Mouse (Mus musculus) lung, embryonic 14.5 days (tissue): Measurements from ENCODE around the gene Spon1. TPM values are rescaled to one million over a fixed set of nuclear protein-coding genes. Genes with fewer than 3 reads are reported as not detected.

ENCODE experiments used
- ATAC-seq: fragments of 200-750 bp; cut with Nextera tagmentation; 2 replicates; pipeline ENCODE4 v1.8.0; 2017; ENCODE audit warnings: mild to moderate bottlenecking, moderate TSS enrichment, moderate library complexity; ENCODE audit not compliant: insufficient read depth
- DNase-seq: peaks from one replicate; pipeline ENCODE4 v3.0.0-alpha.2; 2015
- H3K27ac ChIP-seq: fragments of 300-500 bp; sonication (generic); 2 replicates; pipeline ENCODE4 v1.5.1; 2014; ENCODE audit warnings: low read depth, mild to moderate bottlenecking, moderate library complexity
- H3K27me3 ChIP-seq: fragments of 300-500 bp; sonication (generic); 2 replicates; pipeline ENCODE4 v1.6.1; 2014; ENCODE audit warnings: low read length, control low read depth; ENCODE audit not compliant: insufficient read depth
- H3K36me3 ChIP-seq: fragments of 300-500 bp; sonication (generic); 2 replicates; pipeline ENCODE4 v1.6.1; 2014; ENCODE audit warnings: control low read depth; ENCODE audit not compliant: insufficient read depth
- H3K4me1 ChIP-seq: fragments of 300-500 bp; sonication (generic); 2 replicates; pipeline ENCODE4 v1.6.1; 2014; ENCODE audit warnings: antibody characterized with exemption, control low read depth; ENCODE audit not compliant: insufficient read depth
- H3K4me2 ChIP-seq: fragments of 300-500 bp; sonication (generic); 2 replicates; pipeline ENCODE4 v1.6.1; 2014; ENCODE audit warnings: mild to moderate bottlenecking
- H3K4me3 ChIP-seq: fragments of 300-500 bp; sonication (generic); 2 replicates; pipeline ENCODE4 v1.5.1; 2014; ENCODE audit warnings: low read depth, low read length
- H3K9ac ChIP-seq: fragments of 300-500 bp; sonication (generic); 2 replicates; pipeline ENCODE4 v1.6.1; 2014
- H3K9me3 ChIP-seq: fragments of 300-500 bp; sonication (generic); 2 replicates; pipeline ENCODE4 v1.6.1; 2016; ENCODE audit warnings: low read depth, low read length, control low read depth
- CTCF ChIP-seq: IDR thresholded peaks from 2 replicates; pipeline ENCODE4 v1.5.1; 2016; ENCODE audit warnings: antibody characterized with exemption, low read depth
- WGBS: fragments of 180-500 bp; shearing (Covaris S2); extraction: QIAGEN DNeasy Blood & Tissue Kit; methylation state at CpG from one replicate; pipeline ENCODE4 v1.1.7; 2014; 5-methylcytosine and 5-hydroxymethylcytosine counted together
- polyA plus RNA-seq: library from polyadenylated mRNA; unstranded; fragments of >200 nt; fragmentation: Nextera tagmentation; extraction: Ambion mirVana; gene quantifications from 2 replicates; pipeline ENCODE4 v1.2.1, GENCODE M21; 2014

Gene Spon1
- polyA plus RNA-seq, 1 experiment from 2014 or later: 2.5 TPM

- no peak for TF ChIP-seq CTCF
- H3K4me3 ChIP-seq: no peak overlapping the region
- H3K36me3 ChIP-seq: no peaks in the 10 kb centered on the region
- 83% methylated on average over 3 of the region's 3 CpGs for WGBS
- H3K4me2 ChIP-seq: no peak overlapping the region
- H3K4me1 ChIP-seq: no peaks in the 10 kb centered on the region
- H3K9ac ChIP-seq: no peak overlapping the region
- H3K27me3 ChIP-seq: no peaks in the 10 kb centered on the region
- DNase-seq (no peak), ATAC-seq (no peak)
- H3K9me3 ChIP-seq: peaks cover 2% of the 10 kb centered on the region; the same call in 1 of the 2 replicates
- no peak overlapping the region for H3K27ac ChIP-seq
Measured at GRCm38 (mm10) chr7:113903127-113903827, 137.5 kb downstream of the Spon1 start.

DNA sequence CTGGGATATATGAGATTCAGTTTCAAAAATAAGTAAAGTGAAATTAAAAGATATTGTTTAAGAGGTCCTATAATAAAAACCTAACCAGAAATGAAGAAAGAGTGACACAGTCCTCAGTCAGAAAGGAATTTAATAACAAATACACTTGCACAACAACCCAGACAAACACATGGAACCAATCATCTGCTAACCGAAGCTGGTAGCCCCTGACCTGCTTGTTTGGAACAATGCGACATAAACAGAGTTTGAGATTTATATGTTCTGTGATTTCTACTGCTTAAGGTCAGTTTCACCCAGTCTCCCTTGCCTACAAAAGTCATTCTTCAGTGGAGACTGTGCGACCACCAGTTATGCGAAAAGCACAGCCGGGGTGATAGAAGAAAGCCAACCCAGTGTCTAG is 138.1 kb downstream of the Spon1 start:
- H3K4me1 ChIP-seq: no peaks in the 10 kb centered on the region
- ATAC-seq: no peak
- H3K9me3 ChIP-seq: no peaks in the 10 kb centered on the region; the same call in 1 of the 2 replicates
- no peak for TF ChIP-seq CTCF
- DNase-seq: no peak
- H3K4me3 ChIP-seq: no peak overlapping the region
- WGBS: 78% methylated on average over 5 of the region's 5 CpGs
- H3K4me2 ChIP-seq: no peak overlapping the region
- H3K36me3 ChIP-seq: no peaks in the 10 kb centered on the region
- H3K9ac ChIP-seq: no peak overlapping the region
- H3K27me3 ChIP-seq: no peaks in the 10 kb centered on the region
- H3K27ac ChIP-seq: no peak overlapping the region

GRCm38 (mm10) chr7:113904348-113904895 is 138.6 kb downstream of the Spon1 start:
- Histone ChIP-seq H3K27ac (no peak overlapping the region), H3K4me3 (no peak overlapping the region), H3K9me3 (no peaks in the 10 kb centered on the region; the same call in 1 of the 2 replicates), H3K4me1 (no peaks in the 10 kb centered on the region), H3K27me3 (no peaks in the 10 kb centered on the region), H3K4me2 (no peak overlapping the region), H3K9ac (no peak overlapping the region), H3K36me3 (no peaks in the 10 kb centered on the region)
- ATAC-seq (no peak), DNase-seq (no peak)
- 87% methylated on average over 7 of the region's 7 CpGs for WGBS
- no peak for TF ChIP-seq CTCF

GRCm38 (mm10) chr7:113909161-113909825 is 143.5 kb downstream of the Spon1 start:
- Histone ChIP-seq H3K9me3 (no peaks in the 10 kb centered on the region; the same call in 1 of the 2 replicates), H3K9ac (no peak overlapping the region), H3K27me3 (no peaks in the 10 kb centered on the region), H3K4me1 (no peaks in the 10 kb centered on the region), H3K36me3 (no peaks in the 10 kb centered on the region), H3K27ac (no peak overlapping the region), H3K4me2 (no peak overlapping the region), H3K4me3 (no peak overlapping the region)
- DNase-seq (peak; percentile 54), ATAC-seq (peak; percentile 65; the same call in 1 of the 2 replicates)
- 24% methylated on average over 12 of the region's 12 CpGs for WGBS
- no peak for TF ChIP-seq CTCF

- ATAC-seq (no peak), DNase-seq (no peak)
- no peaks in the 10 kb centered on the region; the same call in 1 of the 2 replicates for H3K9me3 ChIP-seq
- H3K27me3 ChIP-seq: no peaks in the 10 kb centered on the region
- no peak overlapping the region for H3K9ac ChIP-seq
- no peak overlapping the region for H3K4me2 ChIP-seq
- H3K27ac ChIP-seq: no peak overlapping the region
- no peak overlapping the region for H3K4me3 ChIP-seq
- no peaks in the 10 kb centered on the region for H3K36me3 ChIP-seq
- 82% methylated on average over 7 of the region's 7 CpGs for WGBS
- TF ChIP-seq CTCF: no peak
- H3K4me1 ChIP-seq: no peaks in the 10 kb centered on the region
Measured at GRCm38 (mm10) chr7:113910856-113911255, 145.1 kb downstream of the Spon1 start.

DNA sequence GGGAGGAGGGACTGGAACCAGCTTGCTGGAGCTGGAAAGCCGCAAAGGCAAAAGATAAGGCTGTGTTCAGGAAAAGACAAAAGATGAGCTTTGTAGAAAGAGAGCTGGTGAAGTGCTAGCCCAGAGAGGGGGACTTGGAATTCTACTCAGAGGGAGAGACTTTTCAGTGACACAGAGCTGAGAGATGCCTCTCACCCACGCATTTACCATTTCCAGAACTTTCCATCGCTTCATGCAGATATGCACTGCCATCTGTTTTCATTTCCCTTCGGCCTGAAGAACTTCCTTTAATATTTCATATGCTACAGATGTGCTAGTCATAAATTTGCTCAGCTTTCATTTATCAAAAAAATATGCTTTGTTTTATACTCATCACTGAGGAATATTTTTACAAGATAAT is 150.1 kb downstream of the Spon1 start:
- WGBS: 69% methylated on average over 4 of the region's 4 CpGs
- no peak overlapping the region for H3K27ac ChIP-seq
- DNase-seq: no peak

DNA sequence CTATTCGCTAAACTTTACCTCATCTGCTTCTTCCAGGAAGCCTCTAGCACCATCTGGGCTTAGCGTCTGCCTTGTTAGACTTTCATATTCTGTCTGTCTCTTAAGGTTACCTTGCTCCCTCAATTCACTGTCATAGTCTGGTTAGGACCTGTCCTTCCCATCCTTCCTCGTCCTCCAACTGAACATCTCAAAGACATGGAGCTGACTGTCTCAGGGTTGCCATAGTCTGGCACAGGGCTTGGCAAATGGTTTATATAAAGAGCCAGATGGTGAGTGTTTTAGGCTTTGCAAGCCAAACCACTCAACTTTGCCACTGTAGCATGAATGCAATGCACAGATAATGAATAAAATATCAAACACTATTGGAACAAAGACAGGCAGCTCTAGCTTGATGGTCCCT is 153.1 kb downstream of the Spon1 start:
- no peak overlapping the region for H3K9ac ChIP-seq
- no peaks in the 10 kb centered on the region for H3K4me1 ChIP-seq
- WGBS: 84% methylated on average over 3 of the region's 3 CpGs
- H3K4me3 ChIP-seq: no peak overlapping the region
- no peak for ATAC-seq
- H3K36me3 ChIP-seq: no peaks in the 10 kb centered on the region
- H3K4me2 ChIP-seq: no peak overlapping the region
- no peak for DNase-seq
- H3K27ac ChIP-seq: no peak overlapping the region
- H3K27me3 ChIP-seq: no peaks in the 10 kb centered on the region
- H3K9me3 ChIP-seq: no peaks in the 10 kb centered on the region
- no peak for TF ChIP-seq CTCF

More for the DNA sequence above, 150.1 kb downstream of the Spon1 start:
- H3K36me3 ChIP-seq: no peaks in the 10 kb centered on the region
- H3K4me1 ChIP-seq: no peaks in the 10 kb centered on the region
- no peaks in the 10 kb centered on the region for H3K27me3 ChIP-seq
- TF ChIP-seq CTCF: no peak
- H3K9me3 ChIP-seq: no peaks in the 10 kb centered on the region
- ATAC-seq: no peak
- no peak overlapping the region for H3K4me2 ChIP-seq
- H3K4me3 ChIP-seq: no peak overlapping the region
- H3K9ac ChIP-seq: no peak overlapping the region
